Mouse (Mus musculus) forebrain, postnatal 0 days (tissue): Measurements from ENCODE around the gene Smyd3. TPM values are rescaled to one million over a fixed set of nuclear protein-coding genes. Genes with fewer than 3 reads are reported as not detected.
A peak's percentile ranks its signal among the peaks of the same experiment; 100 is the strongest.

Experiments
- ATAC-seq: fragments of 200-750 bp; cut with Nextera tagmentation; 2 replicates; pipeline ENCODE4 v1.8.0; 2017; ENCODE audit warnings: mild to moderate bottlenecking, moderate library complexity
- DNase-seq: peaks from one replicate; pipeline ENCODE4 v3.0.0-alpha.2; 2015
- H3K27ac ChIP-seq: fragments of 300-500 bp; sonication (generic); 2 replicates; pipeline ENCODE4 v1.5.1; 2014; ENCODE audit warnings: low read depth, mild to moderate bottlenecking, antibody characterized with exemption, low read length, moderate library complexity, mixed read lengths
- H3K27me3 ChIP-seq: fragments of 300-500 bp; sonication (generic); 2 replicates; pipeline ENCODE4 v1.6.1; 2014; ENCODE audit warnings: mild to moderate bottlenecking, low read length, mixed read lengths; ENCODE audit not compliant: insufficient read depth
- H3K36me3 ChIP-seq: fragments of 300-500 bp; sonication (generic); 2 replicates; pipeline ENCODE4 v1.6.1; 2014; ENCODE audit warnings: mild to moderate bottlenecking, moderate library complexity; ENCODE audit not compliant: insufficient read depth
- H3K4me1 ChIP-seq: fragments of 300-500 bp; sonication (generic); 2 replicates; pipeline ENCODE4 v1.6.1; 2014; ENCODE audit warnings: antibody characterized with exemption; ENCODE audit not compliant: insufficient read depth
- H3K4me2 ChIP-seq: fragments of 300-500 bp; sonication (generic); 2 replicates; pipeline ENCODE4 v1.6.1; 2014; ENCODE audit warnings: low read depth, mild to moderate bottlenecking, moderate library complexity
- H3K4me3 ChIP-seq: fragments of 300-500 bp; sonication (generic); 2 replicates; pipeline ENCODE4 v1.5.1; 2014; ENCODE audit warnings: low read depth, low read length, mixed read lengths
- H3K9ac ChIP-seq: fragments of 300-500 bp; sonication (generic); 2 replicates; pipeline ENCODE4 v1.6.1; 2014; ENCODE audit warnings: mild to moderate bottlenecking
- H3K9me3 ChIP-seq: fragments of 300-500 bp; sonication (generic); 2 replicates; pipeline ENCODE4 v1.6.1; 2016; ENCODE audit warnings: low read length
- CTCF ChIP-seq: sonication (generic); IDR thresholded peaks from 2 replicates; pipeline ENCODE4 v1.5.1; 2016; ENCODE audit warnings: antibody characterized with exemption, control low read depth, low read depth
- WGBS: fragments of 180-500 bp; shearing (Covaris S2); extraction: QIAGEN DNeasy Blood & Tissue Kit; methylation state at CpG from one replicate; pipeline ENCODE4 v1.1.7; 2014; 5-methylcytosine and 5-hydroxymethylcytosine counted together
- polyA plus RNA-seq: library from polyadenylated mRNA; unstranded; fragments of >200 nt; fragmentation: Nextera tagmentation; extraction: Ambion mirVana; gene quantifications from 2 replicates; pipeline ENCODE4 v1.2.1, GENCODE M21; 2015
- total RNA-seq: library from RNA; depleted of rRNA; stranded (reverse); fragments of >200 nt; gene quantifications from 2 replicates; pipeline ENCODE4 v1.2.3, GENCODE M21; 2014

Smyd3 gene
- total and polyA plus RNA-seq, 2 experiments from 2014 or later: 19.0 to 27.6 TPM

- no peak overlapping the region for H3K9ac ChIP-seq
- H3K9me3 ChIP-seq: no peaks in the 10 kb centered on the region
- 88% methylated on average over 3 of the region's 3 CpGs for WGBS
- ATAC-seq (no peak), DNase-seq (no peak)
- no peaks in the 10 kb centered on the region for H3K27me3 ChIP-seq
- TF ChIP-seq CTCF: no peak
- no peaks in the 10 kb centered on the region for H3K36me3 ChIP-seq
- no peak overlapping the region for H3K4me3 ChIP-seq
- H3K4me2 ChIP-seq: no peak overlapping the region
- H3K4me1 ChIP-seq: no peaks in the 10 kb centered on the region
- H3K27ac ChIP-seq: no peak overlapping the region
Observed at GRCm38 (mm10) chr1:179430077-179430476, 87.8 kb downstream of the Smyd3 start.

DNA sequence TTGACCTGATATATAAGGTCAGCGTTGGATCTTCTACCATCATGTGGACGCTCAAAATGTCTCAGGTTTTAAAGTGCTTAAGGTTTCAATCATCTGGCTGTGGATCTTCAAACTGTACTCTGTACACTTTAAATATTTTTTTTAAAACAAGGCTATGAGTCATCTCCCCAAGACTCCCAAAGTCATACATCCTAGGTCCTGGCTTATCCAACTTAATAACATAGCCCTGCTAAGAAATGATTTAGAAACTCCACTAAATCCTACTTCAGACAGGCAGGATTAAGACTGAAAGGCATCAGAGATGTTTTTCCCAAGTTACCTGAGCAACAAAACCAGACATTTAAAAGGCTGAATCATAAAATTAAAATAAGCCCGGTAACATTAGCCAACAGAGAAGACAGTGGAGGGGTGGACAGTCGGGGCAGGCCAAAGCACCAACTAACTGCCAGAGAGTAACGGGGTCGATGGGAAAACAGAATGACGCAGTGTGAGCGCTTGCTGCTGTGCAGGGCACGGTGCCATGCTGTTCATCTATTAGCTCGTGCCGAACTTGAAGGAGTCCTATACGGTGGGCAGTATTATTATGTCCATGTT, 92.9 kb downstream of the Smyd3 start:
- 86% methylated on average over 12 of the region's 12 CpGs for WGBS
- H3K27me3 ChIP-seq: no peaks in the 10 kb centered on the region

GRCm38 (mm10) chr1:179419091-179419490, 98.8 kb downstream of the Smyd3 start:
- H3K9me3 ChIP-seq: no peaks in the 10 kb centered on the region
- H3K4me2 ChIP-seq: no peak overlapping the region
- TF ChIP-seq CTCF: no peak
- no peak overlapping the region for H3K27ac ChIP-seq
- no peak overlapping the region for H3K9ac ChIP-seq
- H3K36me3 ChIP-seq: no peaks in the 10 kb centered on the region
- H3K4me3 ChIP-seq: no peak overlapping the region
- no peak for ATAC-seq
- 79% methylated on average over 4 of the region's 4 CpGs for WGBS
- H3K4me1 ChIP-seq: no peaks in the 10 kb centered on the region
- H3K27me3 ChIP-seq: no peaks in the 10 kb centered on the region
- DNase-seq: no peak

More for the DNA sequence above, 92.9 kb downstream of the Smyd3 start:
- no peak overlapping the region for H3K4me3 ChIP-seq
- DNase-seq: no peak
- no peaks in the 10 kb centered on the region for H3K9me3 ChIP-seq
- no peak for ATAC-seq
- no peak for TF ChIP-seq CTCF
- no peak overlapping the region for H3K4me2 ChIP-seq
- H3K36me3 ChIP-seq: no peaks in the 10 kb centered on the region
- no peaks in the 10 kb centered on the region for H3K4me1 ChIP-seq
- no peak overlapping the region for H3K9ac ChIP-seq
- H3K27ac ChIP-seq: no peak overlapping the region

DNA sequence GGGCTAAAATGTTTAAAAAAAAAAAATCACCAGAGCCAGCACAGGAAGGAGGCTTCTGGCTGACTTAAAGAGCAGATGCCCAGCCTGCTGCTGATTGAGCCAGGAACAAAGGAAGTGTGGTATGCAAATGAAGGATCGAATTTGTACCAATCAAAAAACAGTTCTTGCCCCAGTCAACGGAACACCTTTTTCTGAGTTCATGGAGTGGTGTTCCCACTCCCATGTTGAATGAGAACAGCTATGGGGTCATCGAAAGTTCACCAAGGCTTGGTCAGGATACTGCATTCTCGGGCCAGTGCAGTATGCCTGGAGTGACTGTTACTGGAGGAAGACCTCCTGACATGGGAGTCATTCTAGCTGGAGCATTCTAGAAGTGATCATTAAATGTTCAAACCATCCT, 109.8 kb downstream of the Smyd3 start:
- H3K4me3 ChIP-seq: no peak overlapping the region
- no peak for TF ChIP-seq CTCF
- H3K36me3 ChIP-seq: no peaks in the 10 kb centered on the region
- no peak overlapping the region for H3K9ac ChIP-seq
- no peak for ATAC-seq
- no peaks in the 10 kb centered on the region for H3K9me3 ChIP-seq
- H3K27me3 ChIP-seq: no peaks in the 10 kb centered on the region
- DNase-seq: no peak
- no peak overlapping the region for H3K4me2 ChIP-seq
- H3K4me1 ChIP-seq: no peaks in the 10 kb centered on the region
- no peak overlapping the region for H3K27ac ChIP-seq
- WGBS: 86% methylated on average over 4 of the region's 4 CpGs

DNA sequence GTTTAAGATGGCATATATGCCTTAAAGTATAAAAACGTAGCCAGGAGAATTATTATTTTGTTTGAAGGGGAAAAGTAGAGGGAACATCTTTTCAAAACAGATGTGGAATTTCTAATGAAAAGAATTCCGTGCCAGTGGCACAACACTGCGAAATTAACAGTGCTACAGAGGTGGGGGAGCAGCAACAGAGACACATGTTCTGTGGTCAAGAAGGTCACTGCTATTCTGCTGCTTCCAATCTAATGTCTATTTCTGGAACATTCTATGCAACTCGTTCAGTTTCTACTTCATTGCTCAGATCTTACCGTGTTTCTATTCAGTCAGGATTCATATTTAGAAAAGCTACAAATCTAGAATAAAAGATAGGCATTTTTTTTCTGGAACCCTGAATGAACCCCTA, 117.0 kb downstream of the Smyd3 start:
- no peak for TF ChIP-seq CTCF
- H3K4me1 ChIP-seq: no peaks in the 10 kb centered on the region
- H3K27ac ChIP-seq: no peak overlapping the region
- DNase-seq (no peak), ATAC-seq (no peak)
- H3K9ac ChIP-seq: no peak overlapping the region
- no peak overlapping the region for H3K4me3 ChIP-seq
- H3K36me3 ChIP-seq: no peaks in the 10 kb centered on the region
- no peak overlapping the region for H3K4me2 ChIP-seq
- WGBS: 74% methylated on average over 5 of the region's 5 CpGs
- H3K27me3 ChIP-seq: no peaks in the 10 kb centered on the region
- no peaks in the 10 kb centered on the region for H3K9me3 ChIP-seq

DNA sequence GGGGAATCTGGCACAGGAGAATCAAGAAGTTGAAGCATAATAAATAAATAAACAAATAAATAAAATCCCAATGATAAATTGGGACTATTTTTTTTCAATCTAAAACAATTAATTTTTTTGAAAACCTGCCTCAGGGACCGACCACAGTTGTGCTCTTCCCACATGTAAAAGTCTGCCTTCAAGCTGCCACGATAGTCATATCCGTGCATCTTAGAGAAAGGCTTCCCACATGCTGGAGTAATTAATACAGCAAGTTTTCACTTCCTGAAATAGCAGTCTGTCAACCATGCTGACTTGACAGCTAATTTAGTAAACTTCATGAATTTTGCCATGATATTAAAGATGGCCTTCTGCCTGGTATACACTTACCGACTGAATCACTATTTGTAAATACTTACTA, 119.2 kb downstream of the Smyd3 start:
- H3K9me3 ChIP-seq: no peaks in the 10 kb centered on the region
- H3K4me2 ChIP-seq: no peak overlapping the region
- ATAC-seq: peak; percentile 36; the same call in 1 of the 2 replicates
- no peak for TF ChIP-seq CTCF
- no peaks in the 10 kb centered on the region for H3K4me1 ChIP-seq
- H3K9ac ChIP-seq: no peak overlapping the region
- no peak overlapping the region for H3K27ac ChIP-seq
- no peak for DNase-seq
- no peak overlapping the region for H3K4me3 ChIP-seq
- no peaks in the 10 kb centered on the region for H3K27me3 ChIP-seq
- H3K36me3 ChIP-seq: no peaks in the 10 kb centered on the region
- 52% methylated on average over 4 of the region's 4 CpGs for WGBS

DNA sequence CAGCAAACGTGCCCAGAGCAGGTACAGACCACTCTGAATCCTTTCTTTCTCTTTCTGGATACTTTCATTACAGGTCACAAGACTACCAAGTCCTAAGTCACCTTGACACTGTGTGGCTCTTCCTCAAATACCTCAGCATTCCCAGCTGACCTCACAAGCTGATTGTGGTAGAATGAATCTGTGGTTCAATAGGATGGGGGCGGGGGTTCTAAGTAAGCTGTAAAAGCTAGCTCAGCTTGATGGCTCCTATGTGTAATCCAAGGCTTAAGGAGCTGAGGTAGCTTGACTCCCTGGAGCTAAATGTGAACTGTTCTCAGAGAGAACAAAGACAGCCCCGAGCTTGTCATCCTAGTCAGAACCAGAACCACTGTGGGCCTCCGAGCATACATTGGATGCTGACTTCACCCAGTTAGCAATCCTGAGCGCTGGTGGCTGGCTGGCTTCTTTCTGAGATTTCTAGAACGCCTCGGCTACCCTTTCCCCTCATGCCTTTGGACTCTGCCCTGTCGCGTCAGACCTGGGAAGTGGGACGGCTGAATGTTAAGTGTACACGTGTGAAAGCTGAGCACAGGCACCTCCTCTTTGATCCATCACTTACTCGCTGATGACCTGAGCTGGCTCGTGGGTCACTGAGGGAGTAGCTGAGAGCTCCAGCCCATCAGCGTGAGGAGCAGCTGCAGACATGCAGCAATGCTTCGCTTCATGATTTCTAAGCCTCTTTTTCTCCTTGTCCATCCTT, 131.4 kb downstream of the Smyd3 start:
- H3K27me3 ChIP-seq: no peaks in the 10 kb centered on the region
- ATAC-seq: no peak
- no peak overlapping the region for H3K27ac ChIP-seq
- no peak overlapping the region for H3K4me3 ChIP-seq
- no peak for TF ChIP-seq CTCF
- H3K36me3 ChIP-seq: no peaks in the 10 kb centered on the region
- no peak overlapping the region for H3K4me2 ChIP-seq
- WGBS: 58% methylated on average over 15 of the region's 15 CpGs
- no peaks in the 10 kb centered on the region for H3K9me3 ChIP-seq
- no peak overlapping the region for H3K9ac ChIP-seq
- DNase-seq: no peak
- no peaks in the 10 kb centered on the region for H3K4me1 ChIP-seq
